Mouse (Mus musculus) frontal cortex, postnatal 36 days (tissue): Measurements from ENCODE around the gene Khnyn.
A peak's percentile ranks its signal among the peaks of the same experiment; 100 is the strongest.

Experiments used
- DNase-seq, 2 experiments: peaks; one replicate each; pipeline ENCODE4 v3.0.0; 2022; ENCODE audit warnings: low spot score in 2 of 2

Khnyn gene

GRCm38 (mm10) chr14:55918240-55919082 is 33.7 kb downstream of the Khnyn start:
- DNase-seq, result peak; percentile 47 to 84

- no peak for DNase-seq
These were observed 37.9 kb downstream of the Khnyn start for GRCm38 (mm10) chr14:55922475-55923232.

- no peak for DNase-seq
These were observed 42.1 kb downstream of the Khnyn start for GRCm38 (mm10) chr14:55926847-55927246.

GRCm38 (mm10) chr14:55929263-55929997 is 44.7 kb downstream of the Khnyn start:
- no peak for DNase-seq

DNA sequence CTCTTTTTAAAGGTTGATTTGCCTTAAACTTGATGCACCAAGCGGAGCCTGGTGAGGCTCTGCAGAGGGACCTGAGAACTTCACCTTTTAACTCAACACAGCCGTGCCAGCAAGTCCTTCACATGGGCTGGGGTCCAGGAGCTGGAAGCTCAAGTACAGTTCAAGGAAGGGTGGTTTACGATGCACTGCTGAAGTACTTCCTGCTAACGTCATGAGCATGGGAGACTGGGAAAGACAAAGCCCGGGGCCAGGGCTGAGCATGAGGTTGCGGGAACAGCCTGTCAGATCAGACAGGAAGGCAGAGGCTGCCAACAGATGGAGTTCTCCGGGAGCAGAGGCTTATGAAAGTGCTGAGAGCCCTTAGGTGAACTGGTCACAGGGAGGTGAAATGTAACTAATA is 48.8 kb downstream of the Khnyn start:
- no peak for DNase-seq

GRCm38 (mm10) chr14:55940070-55940800 is 55.5 kb downstream of the Khnyn start:
- no peak for DNase-seq

GRCm38 (mm10) chr14:55943601-55944000 is 58.9 kb downstream of the Khnyn start:
- DNase-seq, result no peak

DNA sequence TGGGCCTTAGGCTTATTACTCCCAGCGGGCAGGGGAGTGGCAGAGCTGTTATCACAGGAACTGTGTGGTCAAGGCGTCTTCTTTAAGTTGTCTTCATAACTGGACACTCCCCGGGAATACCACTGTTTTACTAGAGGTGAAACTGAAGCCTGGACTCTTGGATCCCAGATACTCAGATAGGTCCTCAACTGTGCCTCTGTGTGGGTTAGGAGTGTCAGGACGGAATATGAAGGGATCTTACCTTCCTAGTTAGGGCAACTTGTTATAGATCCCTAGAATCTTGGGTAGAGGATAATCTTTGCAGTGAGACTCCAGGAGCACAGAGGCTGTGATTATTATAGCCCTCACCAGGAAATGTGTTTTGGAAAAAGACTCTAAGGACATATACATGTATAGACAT is 59.8 kb downstream of the Khnyn start, which contains the start of gene Cma1:
Gene Cma1, minus strand, starts transcription at position 101 of the 400 bp plus-strand sequence.
- DNase-seq, result no peak

DNA sequence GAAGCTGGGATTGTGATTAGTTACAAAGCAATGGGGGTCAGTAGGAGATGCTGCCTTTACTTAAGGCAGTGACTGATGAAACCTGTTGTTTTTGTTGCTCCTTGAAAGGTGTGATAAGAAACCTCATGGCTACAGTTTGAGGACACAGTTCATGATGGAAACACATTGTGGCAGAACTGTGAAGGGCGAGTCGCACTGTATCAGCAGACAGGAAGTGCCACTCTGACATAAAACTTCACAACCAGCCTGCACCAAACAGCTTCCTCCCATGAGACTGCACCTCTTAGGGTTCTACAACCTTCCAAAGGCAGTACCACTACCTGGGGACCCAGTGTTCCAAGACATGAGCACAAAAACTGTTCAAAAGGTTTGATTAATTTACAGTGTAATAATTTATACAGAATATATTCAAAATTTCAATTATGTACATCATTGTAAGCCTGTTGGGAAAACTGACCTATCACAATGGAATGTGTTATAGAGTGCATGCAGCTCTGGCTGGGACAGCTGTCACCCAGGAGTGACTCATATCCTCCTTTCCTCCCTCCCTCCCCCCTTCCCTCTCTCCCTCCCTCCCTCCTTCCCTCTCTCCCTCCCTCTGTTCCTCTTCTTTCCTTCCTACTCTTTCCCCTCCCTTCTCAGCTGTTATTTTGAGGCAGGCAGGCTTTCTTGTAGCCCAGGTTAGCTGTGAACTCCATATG is 61.7 kb downstream of the Khnyn start:
- no peak for DNase-seq
